In genomic region chr2:151979470-151980354, GRCm38 (mm10) we compare ENCODE assay signal across 8 mouse cellular contexts. TPM values are rescaled to one million over a fixed set of nuclear protein-coding genes. Genes with fewer than 3 reads are reported as not detected.
DNase-seq lines count a peak whose midpoint lies in the region; ATAC-seq and TF ChIP-seq lines count a peak whose summit lies in the region.

Fam110a (minus strand) TSS chr2:151980219.

- intact Hi-C loops in heart, adult 2 months (cut with DNase I) = no loop called here

- peak; percentile 51; the same call in 1 of the 2 replicates for TF ChIP-seq POLR2A in heart, adult 2 months (IDR thresholded peaks at IDR 0.05; ENCODE audit: insufficient read depth, low read depth, low read length)
- TF ChIP-seq POLR2A in kidney, adult 2 months (IDR thresholded peaks at IDR 0.05; ENCODE audit: low read depth, low read length) = no peak
- TF ChIP-seq POLR2A in small intestine, adult 2 months (IDR thresholded peaks at IDR 0.05; ENCODE audit: low read depth, low read length) = peak; percentile 36

- peak within 1 kb of the TSS; percentile 70 for H3K4me2 ChIP-seq in embryonic facial prominence, embryonic 14.5 days (ENCODE audit: low read depth, low read length)
- H3K4me2 ChIP-seq in limb, embryonic 11.5 days (ENCODE audit: low read depth, severe bottlenecking) = peak within 1 kb of the TSS; percentile 68
- peak within 1 kb of the TSS; percentile 79 for H3K4me2 ChIP-seq in midbrain, embryonic 13.5 days (replicated peaks)

- H3K9me3 ChIP-seq in embryonic facial prominence, embryonic 14.5 days (ENCODE audit: control insufficient read depth, low read length) = no peaks in the 10 kb centered on the region
- no peaks in the 10 kb centered on the region for H3K9me3 ChIP-seq in limb, embryonic 11.5 days (ENCODE audit: control insufficient read depth, low read length)
- H3K9me3 ChIP-seq in midbrain, embryonic 13.5 days = no peaks in the 10 kb centered on the region

- TF ChIP-seq CTCF in heart, adult 2 months (IDR thresholded peaks at IDR 0.05) = no peak
- TF ChIP-seq CTCF in kidney, adult 2 months (conservative IDR thresholded peaks at IDR 0.05; ENCODE audit: insufficient read depth, insufficient read length, low read depth, low read length) = no peak
- TF ChIP-seq CTCF in small intestine, adult 2 months (IDR thresholded peaks at IDR 0.05; ENCODE audit: extremely low read depth, insufficient read length, insufficient replicate concordance, low read depth, low read length) = no peak

- 0 out of 2 replicates have a peak, but pooled peaks cover 1% of the 10 kb centered on the region for H3K27me3 ChIP-seq in embryonic facial prominence, embryonic 14.5 days (replicated peaks; ENCODE audit: control insufficient read depth, insufficient read depth, low read length)
- H3K27me3 ChIP-seq in heart, adult 2 months (ENCODE audit: control insufficient read depth, insufficient read depth, low read length) = no peaks in the 10 kb centered on the region
- H3K27me3 ChIP-seq in kidney, adult 2 months (replicated peaks; ENCODE audit: control insufficient read depth, insufficient read depth, low read length) = no peaks in the 10 kb centered on the region
- H3K27me3 ChIP-seq in limb, embryonic 11.5 days (ENCODE audit: control insufficient read depth, insufficient read depth, low read length) = peaks cover under 1% of the 10 kb centered on the region; the same call in 1 of the 2 replicates
- no peaks in the 10 kb centered on the region for H3K27me3 ChIP-seq in midbrain, embryonic 13.5 days
- H3K27me3 ChIP-seq in small intestine, adult 2 months (ENCODE audit: control insufficient read depth, insufficient read depth, low read length) = no peaks in the 10 kb centered on the region

- 0% methylated on average over 22 of the region's 46 CpGs for WGBS in embryonic facial prominence, embryonic 14.5 days
- 4% methylated on average over 46 of the region's 46 CpGs for WGBS in heart, adult 2 months
- under 1% methylated on average over 46 of the region's 46 CpGs for WGBS in kidney, adult 2 months
- WGBS in limb, embryonic 11.5 days = under 1% methylated on average over 46 of the region's 46 CpGs
- under 1% methylated on average over 46 of the region's 46 CpGs for WGBS in midbrain, embryonic 13.5 days
- under 1% methylated on average over 46 of the region's 46 CpGs for WGBS in small intestine, adult 2 months

- H3K4me1 ChIP-seq in embryonic facial prominence, embryonic 14.5 days (ENCODE audit: control insufficient read depth, insufficient read depth, low read length) = peaks cover 24% of the 10 kb centered on the region
- peaks cover 24% of the 10 kb centered on the region for H3K4me1 ChIP-seq in heart, adult 2 months (ENCODE audit: control insufficient read depth, insufficient read depth, low read length)
- H3K4me1 ChIP-seq in kidney, adult 2 months (ENCODE audit: control insufficient read depth, insufficient read depth, low read length) = peaks cover 24% of the 10 kb centered on the region
- peaks cover 22% of the 10 kb centered on the region for H3K4me1 ChIP-seq in limb, embryonic 11.5 days (ENCODE audit: control insufficient read depth, insufficient read depth, low read length)
- H3K4me1 ChIP-seq in midbrain, embryonic 13.5 days (replicated peaks) = peaks cover 51% of the 10 kb centered on the region
- peaks cover 31% of the 10 kb centered on the region for H3K4me1 ChIP-seq in small intestine, adult 2 months (ENCODE audit: control insufficient read depth, insufficient read depth, insufficient read length, low read length)

- H3K36me3 ChIP-seq in embryonic facial prominence, embryonic 14.5 days (ENCODE audit: control insufficient read depth, insufficient read depth, low read length) = no peaks in the 10 kb centered on the region
- no peaks in the 10 kb centered on the region for H3K36me3 ChIP-seq in heart, adult 2 months (ENCODE audit: control insufficient read depth, insufficient read depth, low read length)
- H3K36me3 ChIP-seq in kidney, adult 2 months (ENCODE audit: control insufficient read depth, insufficient read depth, low read length) = no peaks in the 10 kb centered on the region
- H3K36me3 ChIP-seq in limb, embryonic 11.5 days (ENCODE audit: control insufficient read depth, insufficient read depth, low read length) = no peaks in the 10 kb centered on the region
- no peaks in the 10 kb centered on the region for H3K36me3 ChIP-seq in midbrain, embryonic 13.5 days
- H3K36me3 ChIP-seq in small intestine, adult 2 months (ENCODE audit: control insufficient read depth, insufficient read depth, low read length) = no peaks in the 10 kb centered on the region

- H3K79me2 ChIP-seq in heart, adult 2 months (replicated peaks; ENCODE audit: control insufficient read depth, insufficient read depth, low read length) = no peaks in the 10 kb centered on the region

- peak within 1 kb of the TSS; percentile 33; the same call in 1 of the 2 replicates for H3K27ac ChIP-seq in embryonic facial prominence, embryonic 14.5 days (replicated peaks; ENCODE audit: low read depth, low read length)
- H3K27ac ChIP-seq in heart, adult 2 months = peak within 1 kb of the TSS; percentile 83
- peak within 1 kb of the TSS; percentile 5; the same call in 1 of the 2 replicates for H3K27ac ChIP-seq in kidney, adult 2 months (ENCODE audit: insufficient read depth, low read depth, low read length)
- H3K27ac ChIP-seq in limb, embryonic 11.5 days (replicated peaks; ENCODE audit: low read depth, low read length) = peak within 1 kb of the TSS; percentile 26
- peak within 1 kb of the TSS; percentile 68 for H3K27ac ChIP-seq in midbrain, embryonic 13.5 days
- peak within 1 kb of the TSS; percentile 17; the same call in 1 of the 2 replicates for H3K27ac ChIP-seq in small intestine, adult 2 months (ENCODE audit: insufficient read depth, low read depth, low read length)

- DNase-seq in 3T3-L1 (ENCODE audit: low read depth, low spot score) = peak; percentile 94
- DNase-seq in adrenal gland, postnatal 4 days (ENCODE audit: low spot score in 2 of 2) = peak; percentile 77 to 89
- DNase-seq in embryonic facial prominence, embryonic 14.5 days (ENCODE audit: low spot score) = peak; percentile 93
- peak; percentile 92 to 94 for DNase-seq in heart, adult 2 months
- DNase-seq in kidney, adult 2 months = peak; percentile 98
- peak; percentile 91 for DNase-seq in limb, embryonic 11.5 days (ENCODE audit: low spot score)

- H3K9ac ChIP-seq in embryonic facial prominence, embryonic 14.5 days (ENCODE audit: low read depth, low read length) = peak within 1 kb of the TSS; percentile 84
- H3K9ac ChIP-seq in heart, adult 2 months (ENCODE audit: low read depth, low read length) = peak within 1 kb of the TSS; percentile 75
- H3K9ac ChIP-seq in limb, embryonic 11.5 days (ENCODE audit: low read length) = peak within 1 kb of the TSS; percentile 83
- peak within 1 kb of the TSS; percentile 87 for H3K9ac ChIP-seq in midbrain, embryonic 13.5 days (replicated peaks)

- peak; percentile 70; the same call in 1 of the 2 replicates for TF ChIP-seq EP300 in heart, adult 2 months (IDR thresholded peaks at IDR 0.05; ENCODE audit: insufficient read depth, low read depth, low read length)

- peak within 1 kb of the TSS; percentile 79 for H3K4me3 ChIP-seq in embryonic facial prominence, embryonic 14.5 days (ENCODE audit: low read depth, low read length)
- H3K4me3 ChIP-seq in heart, adult 2 months = peak within 1 kb of the TSS; percentile 64
- peak within 1 kb of the TSS; percentile 63 for H3K4me3 ChIP-seq in kidney, adult 2 months (ENCODE audit: insufficient read depth, low read depth, low read length)
- H3K4me3 ChIP-seq in limb, embryonic 11.5 days (ENCODE audit: low read depth, low read length) = peak within 1 kb of the TSS; percentile 82
- H3K4me3 ChIP-seq in midbrain, embryonic 13.5 days (replicated peaks) = peak within 1 kb of the TSS; percentile 77
- H3K4me3 ChIP-seq in small intestine, adult 2 months (ENCODE audit: low read depth, low read length) = peak within 1 kb of the TSS; percentile 87

- peak; percentile 86 for ATAC-seq in embryonic facial prominence, embryonic 14.5 days (ENCODE audit: low read depth)
- ATAC-seq in limb, embryonic 11.5 days (ENCODE audit: insufficient number of reproducible peaks, low FRiP score, low TSS enrichment, low read depth) = peak; percentile 80
- ATAC-seq in midbrain, embryonic 13.5 days = peak; percentile 92

RNA-seq across cellular contexts. Expression of gene Fam110a, which starts in this region (rescaled TPM):
- total RNA-seq in adrenal gland, postnatal 4 days (2021) = 10 to 100 TPM; 13.1 to 13.4 TPM
- polyA plus RNA-seq in embryonic facial prominence, embryonic 14.5 days (2014; fragmentation: Nextera tagmentation; extraction: Ambion mirVana) = 18.8 and 21.2 TPM in 2 replicates
- total RNA-seq in heart, adult 2 months (2021) = 1 to 10 TPM; 4.3 to 4.7 TPM
- 6.6 and 7.2 TPM in 2 replicates for polyA plus RNA-seq in heart, adult 2 months (2012; rRNA removed)
- polyA plus RNA-seq in kidney, adult 2 months (2012; rRNA removed) = 14.2 and 16.2 TPM in 2 replicates
- 31.7 and 32.9 TPM in 2 replicates for polyA plus RNA-seq in limb, embryonic 11.5 days (2014; fragmentation: Nextera tagmentation; extraction: Ambion mirVana)
- 97.0 and 97.3 TPM in 2 replicates for polyA plus RNA-seq in midbrain, embryonic 13.5 days (2015; fragmentation: Nextera tagmentation; extraction: Ambion mirVana)
- 10.7 and 14.0 TPM in 2 replicates for polyA plus RNA-seq in small intestine, adult 2 months (2012; rRNA removed)

Comparison
In these comparisons a context has a peak if more than half of its experiments do, and no peak if none do; other contexts are left out.
1. Peak in every context shown above with its lines: DNase-seq, ATAC-seq, H3K4me3 ChIP-seq and H3K27ac ChIP-seq.
2. H3K27ac ChIP-seq: peak in every context shown above with its lines; median percentile 83 in heart, adult 2 months; 68 in midbrain, embryonic 13.5 days; 33 in embryonic facial prominence, embryonic 14.5 days; 26 in limb, embryonic 11.5 days; 17 in small intestine, adult 2 months; 5 in kidney, adult 2 months.